Mouse (Mus musculus): ENCODE measurements at regions not wholly inside any gene's neighbourhood (a gene's known extent, or its start where the extent isn't known, plus 50 kb on each side); places are given as distances from the start of the nearest gene placed in this dataset.

DNA sequence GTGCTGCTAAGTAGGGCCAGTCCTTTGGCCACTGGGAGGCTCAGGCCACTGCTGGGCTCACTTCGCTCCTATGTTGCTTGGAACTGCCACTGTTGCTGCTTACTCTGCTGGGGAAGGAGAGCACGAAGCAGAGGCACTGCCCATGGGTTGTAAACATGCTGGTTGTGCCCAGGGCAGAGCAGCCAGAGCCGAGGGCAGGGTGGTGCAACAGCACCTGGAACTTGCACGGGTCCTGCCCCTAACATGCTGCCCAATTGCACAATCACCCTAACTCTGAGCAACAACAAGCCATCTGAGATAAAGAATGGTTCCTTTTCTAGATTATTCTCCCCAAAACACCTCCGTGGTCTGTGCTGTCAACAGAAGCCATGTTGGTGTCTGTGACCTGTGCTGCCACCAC lies 219.5 kb upstream of the Dio3 start:
- no peak for DNase-seq (ENCODE audit: extremely low spot score, low spot score)
- no peak overlapping the region for H3K27ac ChIP-seq
- H3K27me3 ChIP-seq (ENCODE audit: poor library complexity, severe bottlenecking): no peaks in the 10 kb centered on the region
- no peaks in the 10 kb centered on the region for H3K4me1 ChIP-seq
- no peaks in the 10 kb centered on the region for H3K36me3 ChIP-seq (replicated peaks)
- no peaks in the 10 kb centered on the region for H3K9me3 ChIP-seq
- WGBS: 87% methylated on average over 5 of the region's 5 CpGs
- no peak overlapping the region for H3K4me3 ChIP-seq

DNA sequence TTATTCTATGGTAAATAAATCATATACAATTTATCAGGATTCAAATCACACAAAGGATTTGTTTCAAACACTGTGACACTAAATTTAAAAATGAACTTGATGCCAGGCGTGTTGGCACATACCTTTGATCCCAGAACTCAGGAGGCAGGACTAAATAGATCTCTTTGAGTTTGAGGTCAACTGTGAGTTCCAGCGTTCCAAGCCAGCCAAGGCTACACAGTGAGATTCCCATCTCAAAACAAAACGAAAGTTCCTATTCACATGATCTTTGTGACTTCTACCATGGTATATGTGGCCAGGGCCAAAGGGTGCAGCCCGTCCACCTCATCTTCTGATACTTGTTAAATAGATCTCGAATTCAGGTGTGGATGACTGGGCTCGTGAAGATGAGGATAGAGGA lies 216.9 kb upstream of the Dio3 start:
- Histone ChIP-seq H3K4me1 (no peaks in the 10 kb centered on the region; the same call in 1 of the 2 replicates), H3K27ac (no peak overlapping the region), H3K4me3 (no peak overlapping the region), H3K27me3 (ENCODE audit: poor library complexity, severe bottlenecking) (no peaks in the 10 kb centered on the region), H3K36me3 (replicated peaks) (no peaks in the 10 kb centered on the region), H3K9me3 (no peaks in the 10 kb centered on the region)
- no peak for DNase-seq (ENCODE audit: extremely low spot score, low spot score)
- WGBS: 90% methylated on average over 6 of the region's 6 CpGs

GRCm38 (mm10) chr12:110063013-110063412 lies 215.9 kb upstream of the Dio3 start:
- H3K27me3 ChIP-seq (ENCODE audit: poor library complexity, severe bottlenecking): no peaks in the 10 kb centered on the region
- no peaks in the 10 kb centered on the region for H3K36me3 ChIP-seq (replicated peaks)
- no peak overlapping the region for H3K4me3 ChIP-seq
- no peak for DNase-seq (ENCODE audit: extremely low spot score, low spot score)
- H3K4me1 ChIP-seq: no peaks in the 10 kb centered on the region; the same call in 1 of the 2 replicates
- WGBS: 86% methylated on average over 8 of the region's 8 CpGs
- H3K9me3 ChIP-seq: peaks cover 1% of the 10 kb centered on the region; the same call in 1 of the 2 replicates
- no peak overlapping the region for H3K27ac ChIP-seq

- Histone ChIP-seq H3K27me3 (ENCODE audit: poor library complexity, severe bottlenecking) (no peaks in the 10 kb centered on the region), H3K36me3 (replicated peaks) (no peaks in the 10 kb centered on the region), H3K4me3 (no peak overlapping the region), H3K9me3 (peaks cover 22% of the 10 kb centered on the region), H3K4me1 (no peaks in the 10 kb centered on the region; the same call in 1 of the 2 replicates), H3K27ac (no peak overlapping the region)
- DNase-seq (ENCODE audit: extremely low spot score, low spot score): no peak
- WGBS: 73% methylated on average over 4 of the region's 4 CpGs
Observed at GRCm38 (mm10) chr12:110066361-110066885, 212.4 kb upstream of the Dio3 start.

DNA sequence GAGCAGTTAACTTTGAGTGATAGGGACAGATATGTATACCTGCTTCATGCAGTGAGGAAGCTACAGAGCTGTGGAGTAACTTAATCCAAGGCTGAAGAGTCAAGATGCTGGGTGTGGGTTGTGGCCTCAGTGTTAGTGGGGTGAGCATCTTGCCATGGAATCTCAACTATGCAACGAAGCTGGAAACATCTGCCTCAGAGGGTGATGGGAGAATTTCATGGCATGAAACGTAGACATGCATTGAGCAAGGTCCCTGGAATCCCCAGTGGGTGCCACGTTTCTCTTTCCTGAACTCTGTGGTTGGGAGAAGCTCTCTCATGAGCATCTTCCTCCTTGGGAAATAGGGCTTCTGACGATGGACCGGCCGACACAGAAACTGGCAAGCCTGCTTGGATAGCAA lies 208.4 kb upstream of the Dio3 start:
- H3K4me3 ChIP-seq: no peak overlapping the region
- H3K4me1 ChIP-seq: no peaks in the 10 kb centered on the region
- H3K27me3 ChIP-seq (ENCODE audit: poor library complexity, severe bottlenecking): no peaks in the 10 kb centered on the region
- peaks cover 22% of the 10 kb centered on the region for H3K9me3 ChIP-seq
- WGBS: 88% methylated on average over 6 of the region's 6 CpGs
- DNase-seq (ENCODE audit: extremely low spot score, low spot score): no peak
- no peak overlapping the region for H3K27ac ChIP-seq
- no peaks in the 10 kb centered on the region for H3K36me3 ChIP-seq (replicated peaks)

DNA sequence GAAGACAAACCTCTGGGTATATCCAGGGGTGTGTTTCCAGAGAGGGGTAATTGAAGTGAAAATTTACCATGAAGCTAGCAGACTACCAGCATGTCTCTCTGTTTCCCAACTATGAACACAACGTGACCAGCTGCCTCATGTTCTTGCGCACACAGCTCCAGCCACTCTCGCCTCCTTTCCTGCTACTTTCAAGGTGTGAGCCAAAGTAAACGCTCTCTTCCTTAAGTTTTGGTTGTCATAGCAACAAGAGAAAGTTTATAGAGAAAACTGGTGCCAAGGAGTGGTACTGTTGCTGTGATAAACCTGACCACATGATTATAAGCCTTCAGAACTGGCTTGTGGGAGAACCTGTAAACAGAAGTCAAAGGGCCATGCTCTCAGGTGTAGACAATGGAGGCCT lies 207.0 kb upstream of the Dio3 start:
- Histone ChIP-seq H3K36me3 (replicated peaks) (no peaks in the 10 kb centered on the region), H3K27me3 (ENCODE audit: poor library complexity, severe bottlenecking) (no peaks in the 10 kb centered on the region), H3K27ac (no peak overlapping the region), H3K9me3 (peaks cover 22% of the 10 kb centered on the region), H3K4me3 (no peak overlapping the region), H3K4me1 (peaks cover 1% of the 10 kb centered on the region; the same call in 1 of the 2 replicates)
- WGBS: 79% methylated on average over 4 of the region's 4 CpGs
- no peak for DNase-seq (ENCODE audit: extremely low spot score, low spot score)

DNA sequence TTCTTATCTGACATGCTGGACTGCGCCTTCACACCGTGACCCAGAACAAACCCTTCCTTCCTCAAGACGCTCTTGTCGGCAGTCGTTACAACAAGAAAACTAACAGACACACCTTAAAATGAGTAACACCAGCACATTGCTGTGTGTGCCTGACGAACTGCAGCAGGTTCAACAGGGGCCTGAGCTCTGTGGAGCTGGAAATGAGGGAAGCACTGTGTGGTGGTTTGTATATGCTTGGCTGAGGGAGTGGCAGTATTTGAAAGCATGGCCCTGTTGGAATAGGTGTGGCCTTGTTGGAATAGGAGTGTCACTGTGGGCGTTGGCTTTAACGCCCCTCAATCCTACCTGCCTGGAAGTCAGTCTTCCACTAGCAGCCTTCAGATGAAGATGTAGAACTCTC lies 203.9 kb upstream of the Dio3 start:
- H3K4me1 ChIP-seq: peaks cover 11% of the 10 kb centered on the region; the same call in 1 of the 2 replicates
- no peak overlapping the region for H3K4me3 ChIP-seq
- H3K27ac ChIP-seq: no peak overlapping the region
- peaks cover 2% of the 10 kb centered on the region; the same call in 1 of the 2 replicates for H3K9me3 ChIP-seq
- DNase-seq (ENCODE audit: extremely low spot score, low spot score): no peak
- WGBS: 93% methylated on average over 8 of the region's 8 CpGs
- no peaks in the 10 kb centered on the region for H3K36me3 ChIP-seq (replicated peaks)
- H3K27me3 ChIP-seq (ENCODE audit: poor library complexity, severe bottlenecking): no peaks in the 10 kb centered on the region

GRCm38 (mm10) chr12:110077211-110077884 lies 201.5 kb upstream of the Dio3 start:
- peaks cover 11% of the 10 kb centered on the region; the same call in 1 of the 2 replicates for H3K4me1 ChIP-seq
- H3K36me3 ChIP-seq (replicated peaks): no peaks in the 10 kb centered on the region
- H3K4me3 ChIP-seq: no peak overlapping the region
- WGBS: 86% methylated on average over 6 of the region's 6 CpGs
- DNase-seq (ENCODE audit: extremely low spot score, low spot score): no peak
- no peak overlapping the region for H3K27ac ChIP-seq
- H3K27me3 ChIP-seq (ENCODE audit: poor library complexity, severe bottlenecking): no peaks in the 10 kb centered on the region
- 0 out of 2 replicates have a peak, but pooled peaks cover 3% of the 10 kb centered on the region for H3K9me3 ChIP-seq

DNA sequence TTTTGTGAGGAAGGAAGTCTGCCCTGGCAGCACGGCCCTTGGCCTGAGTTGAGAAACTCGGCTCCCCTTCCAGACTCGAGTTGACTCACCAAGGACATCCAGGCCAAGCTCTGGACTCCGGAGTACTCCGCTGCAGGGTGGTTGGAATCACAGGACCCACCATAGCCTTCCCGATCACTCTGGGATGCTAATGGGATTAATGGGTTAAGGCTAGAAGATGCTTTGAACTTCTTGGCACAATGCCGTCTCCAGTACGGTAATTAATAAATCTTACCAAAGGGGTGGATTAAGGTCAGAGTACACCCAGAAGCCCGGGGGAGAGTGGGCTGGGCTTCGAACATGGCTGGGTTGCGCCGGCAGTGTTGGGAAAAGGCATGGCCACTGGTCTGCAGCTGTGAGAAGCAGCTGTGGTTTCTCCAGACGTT lies 200.8 kb upstream of the Dio3 start:
- Histone ChIP-seq H3K4me1 (peaks cover 17% of the 10 kb centered on the region), H3K27ac (no peak overlapping the region), H3K27me3 (ENCODE audit: poor library complexity, severe bottlenecking) (no peaks in the 10 kb centered on the region), H3K4me3 (no peak overlapping the region), H3K36me3 (replicated peaks) (no peaks in the 10 kb centered on the region), H3K9me3 (0 out of 2 replicates have a peak, but pooled peaks cover 3% of the 10 kb centered on the region)
- 78% methylated on average over 13 of the region's 13 CpGs for WGBS
- no peak for DNase-seq (ENCODE audit: extremely low spot score, low spot score)

- DNase-seq (ENCODE audit: extremely low spot score, low spot score): no peak
- H3K27ac ChIP-seq: 0 out of 2 replicates have a peak overlapping the region, but pooled peaks have one; percentile 25
- peaks cover 18% of the 10 kb centered on the region for H3K4me1 ChIP-seq
- no peaks in the 10 kb centered on the region for H3K36me3 ChIP-seq (replicated peaks)
- H3K4me3 ChIP-seq: no peak overlapping the region
- 90% methylated on average over 3 of the region's 3 CpGs for WGBS
- no peaks in the 10 kb centered on the region for H3K27me3 ChIP-seq (ENCODE audit: poor library complexity, severe bottlenecking)
- 0 out of 2 replicates have a peak, but pooled peaks cover 3% of the 10 kb centered on the region for H3K9me3 ChIP-seq
Observed at GRCm38 (mm10) chr12:110081831-110082615, 196.8 kb upstream of the Dio3 start.

DNA sequence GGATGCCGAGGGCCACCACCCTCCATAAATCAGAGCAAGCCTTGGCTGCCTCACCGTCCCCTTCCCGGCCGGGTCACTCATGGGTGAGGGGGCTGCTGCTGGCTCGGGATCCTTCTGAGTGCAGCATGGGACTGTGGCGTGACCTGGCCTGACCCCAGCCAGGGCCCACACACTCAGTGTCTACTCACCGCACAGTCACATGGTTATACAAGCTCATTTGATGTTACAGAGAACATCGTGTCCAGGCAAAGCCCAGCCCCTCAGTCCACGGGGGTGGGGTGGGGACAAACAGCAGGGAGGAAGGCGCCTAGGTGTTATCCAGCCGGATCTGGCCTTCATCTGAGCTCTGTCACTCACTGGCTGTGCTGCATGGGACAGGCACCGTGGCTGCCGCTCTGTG lies 195.9 kb upstream of the Dio3 start:
- DNase-seq (ENCODE audit: extremely low spot score, low spot score): no peak
- Histone ChIP-seq H3K27ac (0 out of 2 replicates have a peak overlapping the region, but pooled peaks have one; percentile 25), H3K36me3 (replicated peaks) (no peaks in the 10 kb centered on the region), H3K4me1 (peaks cover 12% of the 10 kb centered on the region), H3K4me3 (no peak overlapping the region), H3K27me3 (ENCODE audit: poor library complexity, severe bottlenecking) (no peaks in the 10 kb centered on the region), H3K9me3 (0 out of 2 replicates have a peak, but pooled peaks cover 3% of the 10 kb centered on the region)
- WGBS: 71% methylated on average over 13 of the region's 13 CpGs

DNA sequence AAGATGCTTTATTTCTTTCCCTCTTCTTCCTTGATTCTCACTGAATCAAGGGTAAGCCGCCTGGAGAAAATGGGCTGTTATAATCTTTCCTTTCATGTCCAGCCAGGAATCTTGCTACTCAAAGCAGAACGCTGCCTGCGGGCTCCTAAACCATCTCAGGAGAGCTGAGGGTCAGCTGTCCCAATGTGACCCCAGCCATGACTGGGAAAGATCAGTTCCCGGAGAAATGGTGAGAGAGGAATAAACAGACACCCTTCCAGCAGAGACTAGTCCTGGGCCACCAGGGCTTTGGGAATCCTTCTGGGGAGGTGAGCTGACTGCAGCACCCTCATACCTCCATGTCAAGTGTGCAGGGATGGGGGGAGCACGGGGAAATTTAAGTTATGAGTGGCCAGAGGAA lies 195.4 kb upstream of the Dio3 start:
- Histone ChIP-seq H3K4me1 (peaks cover 11% of the 10 kb centered on the region), H3K27me3 (ENCODE audit: poor library complexity, severe bottlenecking) (no peaks in the 10 kb centered on the region), H3K36me3 (replicated peaks) (no peaks in the 10 kb centered on the region), H3K9me3 (0 out of 2 replicates have a peak, but pooled peaks cover 3% of the 10 kb centered on the region), H3K27ac (no peak overlapping the region), H3K4me3 (no peak overlapping the region)
- DNase-seq (ENCODE audit: extremely low spot score, low spot score): no peak
- 74% methylated on average over 5 of the region's 5 CpGs for WGBS

DNA sequence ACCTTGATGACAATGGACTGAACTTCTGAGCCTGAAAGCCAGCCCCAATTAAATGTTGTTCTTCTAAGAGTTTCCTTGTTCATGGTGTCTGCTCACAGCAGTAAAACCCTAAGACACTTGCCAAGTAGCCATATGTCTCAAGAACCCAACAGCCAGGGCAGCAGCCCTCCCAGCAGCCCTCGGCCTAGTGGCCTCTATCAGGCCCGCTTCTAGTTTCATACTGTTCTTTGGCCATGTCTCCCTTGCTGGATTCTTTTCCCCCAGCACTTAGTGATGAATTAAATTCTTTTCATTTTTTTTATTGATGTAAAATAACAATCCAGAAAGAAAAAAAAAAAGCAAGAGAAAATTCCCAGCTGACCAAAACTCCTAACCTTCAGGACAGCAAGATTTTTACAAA lies 191.9 kb upstream of the Dio3 start:
- 94% methylated on average over 2 of the region's 2 CpGs for WGBS
- H3K9me3 ChIP-seq: no peaks in the 10 kb centered on the region
- no peak overlapping the region for H3K27ac ChIP-seq
- DNase-seq (ENCODE audit: extremely low spot score, low spot score): no peak
- H3K4me3 ChIP-seq: no peak overlapping the region
- no peaks in the 10 kb centered on the region for H3K27me3 ChIP-seq (ENCODE audit: poor library complexity, severe bottlenecking)
- H3K4me1 ChIP-seq: peaks cover 11% of the 10 kb centered on the region
- no peaks in the 10 kb centered on the region for H3K36me3 ChIP-seq (replicated peaks)

Measured in forebrain, embryonic 10.5 days (tissue).